Comparison of ENCODE assay signal across 17 mouse cellular contexts in the genomic region with DNA sequence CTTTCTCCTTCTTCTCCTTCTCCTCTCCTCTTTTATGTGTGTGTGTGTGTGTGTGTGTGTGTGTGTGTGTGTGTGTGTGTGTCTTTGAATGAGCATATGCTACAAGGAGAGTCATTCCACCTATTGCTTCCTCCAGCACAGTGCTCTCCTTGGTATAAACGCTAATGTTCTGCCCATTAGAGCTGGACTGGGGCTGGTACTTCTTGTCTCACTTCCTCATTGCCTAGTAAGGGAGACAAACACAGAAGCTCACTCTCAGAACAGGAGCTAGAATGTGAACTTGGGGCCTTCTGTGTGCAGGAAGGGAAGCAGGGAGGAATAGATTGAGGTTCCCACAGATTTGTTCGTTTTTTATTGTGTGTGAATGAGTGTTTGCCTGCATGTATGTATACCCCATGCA.
"Had no signal": no experiment of that assay in that cellular context is flagged by ENCODE, and none has a peak within 500 bp of the region (broad histone marks: within the 10 kb centered on the region; RNA-seq: fewer than 3 reads in every experiment).

No protein-coding gene starts in this region.

- H3K4me3 ChIP-seq: layer of hippocampus, adult 2 months; limb, embryonic 12.5 days; limb, embryonic 15.5 days; stomach, embryonic 15.5 days had no signal

- H3K27ac ChIP-seq: kidney, postnatal 0 days; layer of hippocampus, adult 2 months; limb, embryonic 12.5 days; limb, embryonic 15.5 days; liver, embryonic 14.5 days; stomach, embryonic 15.5 days had no signal

- H3K4me2 ChIP-seq: limb, embryonic 12.5 days; limb, embryonic 15.5 days; liver, embryonic 11.5 days; lung, embryonic 14.5 days; midbrain, embryonic 11.5 days; stomach, embryonic 15.5 days had no signal

- H3K9me3 ChIP-seq: limb, embryonic 12.5 days; limb, embryonic 15.5 days; stomach, embryonic 15.5 days had no signal

- H3K9ac ChIP-seq: limb, embryonic 12.5 days; limb, embryonic 15.5 days; liver, embryonic 14.5 days; liver, postnatal 0 days; lung, embryonic 14.5 days; stomach, embryonic 15.5 days had no signal

- H3K27me3 ChIP-seq: stomach, embryonic 15.5 days had no signal

- ATAC-seq: liver, postnatal 0 days had no signal

- H3K36me3 ChIP-seq: limb, embryonic 12.5 days; limb, embryonic 15.5 days; stomach, embryonic 15.5 days had no signal

- DNase-seq: kidney, adult 2 months; kidney, postnatal 25 days; layer of hippocampus, adult 9-11 months; liver, postnatal 0 days; lung, embryonic 14.5 days; lung, postnatal 10 days; lung, postnatal 36 days; midbrain, embryonic 14.5 days; thymus, postnatal 25 days had no signal
